ENCODE assay signal across 15 mouse cellular contexts in the genomic region with DNA sequence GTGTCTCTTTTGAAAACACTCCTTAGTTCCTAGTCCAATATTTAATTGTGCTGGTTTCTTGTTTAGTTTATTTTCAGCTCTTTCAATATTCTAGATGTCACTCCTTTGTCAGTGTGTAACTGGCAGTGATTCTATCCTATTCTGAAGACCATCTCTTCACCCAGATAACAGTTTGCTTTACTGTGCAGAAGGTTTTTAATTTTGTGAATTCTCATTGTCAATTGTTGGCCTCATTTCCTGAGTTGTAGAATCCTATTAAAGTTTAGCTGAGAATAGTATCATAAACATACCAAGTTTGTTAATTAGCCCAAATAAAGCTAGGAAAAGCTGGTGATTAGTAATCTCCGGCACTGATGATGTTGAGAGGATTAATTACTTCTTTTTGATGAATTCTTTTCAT.
"Had no signal": no experiment of that assay in that cellular context is flagged by ENCODE, and none has a peak within 500 bp of the region (broad histone marks: within the 10 kb centered on the region; RNA-seq: fewer than 3 reads in every experiment).

No protein-coding gene starts in this region.

- H3K27me3 ChIP-seq: liver, embryonic 13.5 days had no signal

- H3K4me2 ChIP-seq: liver, embryonic 13.5 days; midbrain, embryonic 11.5 days had no signal

- DNase-seq: kidney, adult 9 months; kidney, postnatal 14 days; kidney, postnatal 4 days; liver, embryonic 13.5 days; lung, adult 2 months; lung, postnatal 14 days; lung, postnatal 4 days; midbrain, embryonic 14.5 days; right cerebral cortex, adult 18-20 months; right cerebral cortex, postnatal 14 days; right cerebral cortex, postnatal 4 days; thymus, postnatal 4 days had no signal

- H3K27ac ChIP-seq: left cerebral cortex, adult 2 months; liver, embryonic 13.5 days; stomach, postnatal 0 days had no signal

- H3K4me1 ChIP-seq: liver, embryonic 13.5 days had no signal

- H3K36me3 ChIP-seq: liver, embryonic 13.5 days had no signal

- H3K4me3 ChIP-seq: left cerebral cortex, adult 2 months; liver, embryonic 13.5 days had no signal

- H3K9ac ChIP-seq: liver, embryonic 13.5 days had no signal

- H3K9me3 ChIP-seq: liver, embryonic 13.5 days had no signal
